Mouse (Mus musculus): Measurements from ENCODE around the gene Syndig1l. TPM values are rescaled to one million over a fixed set of nuclear protein-coding genes. Genes with fewer than 3 reads are reported as not detected.

Gene Syndig1l
- polyA plus RNA-seq, 1 experiment from 2014 or later: 0.82 TPM

DNA sequence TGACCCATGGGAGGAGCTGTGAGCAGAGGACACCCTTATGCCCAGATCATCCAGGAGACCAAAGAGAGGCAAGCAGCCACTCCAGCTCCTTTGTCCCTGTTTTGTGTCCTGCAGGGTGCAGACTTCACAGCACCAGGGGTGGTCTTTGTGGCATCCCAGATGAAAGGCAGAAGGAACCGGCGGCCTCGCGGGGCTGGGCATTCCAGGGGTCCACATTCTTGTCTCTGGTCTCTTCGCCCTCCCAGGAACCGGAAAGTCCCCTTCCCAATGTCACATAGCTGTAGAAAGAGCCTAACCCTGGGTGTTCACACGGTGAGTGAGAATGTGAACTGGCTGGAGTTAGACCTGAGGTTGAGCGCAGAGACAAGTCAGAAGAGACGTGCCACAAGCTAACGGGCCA lies 27.0 kb downstream of the Syndig1l start:
- H3K4me3 ChIP-seq: no peak overlapping the region
- H3K27me3 ChIP-seq: no peaks in the 10 kb centered on the region
- WGBS: 27% methylated on average over 10 of the region's 10 CpGs
- H3K36me3 ChIP-seq: no peaks in the 10 kb centered on the region
- H3K9ac ChIP-seq (replicated peaks): no peak overlapping the region
- 0 out of 2 replicates have a peak, but pooled peaks cover 4% of the 10 kb centered on the region for H3K4me1 ChIP-seq
- H3K9me3 ChIP-seq: no peaks in the 10 kb centered on the region
- H3K27ac ChIP-seq (replicated peaks): no peak overlapping the region
- ATAC-seq (ENCODE audit: low FRiP score, low read depth): no peak
- H3K4me2 ChIP-seq (replicated peaks): no peak overlapping the region

DNA sequence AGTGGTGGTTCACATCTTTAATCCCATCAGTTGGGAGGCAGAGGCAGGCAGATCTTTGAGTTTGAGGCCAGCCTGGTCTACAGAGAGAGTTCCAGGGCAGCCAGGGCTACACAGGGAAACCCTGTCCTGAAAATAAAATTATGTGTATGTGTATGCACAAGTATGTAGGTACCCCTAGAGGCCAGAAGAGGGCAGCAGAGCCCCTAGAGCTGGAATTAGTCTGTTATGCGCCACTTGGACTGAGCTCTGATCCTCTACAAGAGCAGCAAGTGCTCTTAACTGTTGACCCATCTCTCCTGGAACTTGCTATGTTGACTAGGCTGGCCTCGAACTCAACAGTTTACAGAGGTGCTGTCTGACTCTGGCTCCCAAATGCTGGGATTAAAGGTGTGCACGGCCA lies 28.1 kb downstream of the Syndig1l start:
- WGBS: 88% methylated on average over 3 of the region's 3 CpGs
- H3K36me3 ChIP-seq: no peaks in the 10 kb centered on the region
- H3K9me3 ChIP-seq: no peaks in the 10 kb centered on the region
- H3K4me2 ChIP-seq (replicated peaks): no peak overlapping the region
- ATAC-seq (ENCODE audit: low FRiP score, low read depth): no peak
- H3K4me3 ChIP-seq: no peak overlapping the region
- 0 out of 2 replicates have a peak, but pooled peaks cover 4% of the 10 kb centered on the region for H3K4me1 ChIP-seq
- H3K27ac ChIP-seq (replicated peaks): no peak overlapping the region
- H3K27me3 ChIP-seq: no peaks in the 10 kb centered on the region
- no peak overlapping the region for H3K9ac ChIP-seq (replicated peaks)

DNA sequence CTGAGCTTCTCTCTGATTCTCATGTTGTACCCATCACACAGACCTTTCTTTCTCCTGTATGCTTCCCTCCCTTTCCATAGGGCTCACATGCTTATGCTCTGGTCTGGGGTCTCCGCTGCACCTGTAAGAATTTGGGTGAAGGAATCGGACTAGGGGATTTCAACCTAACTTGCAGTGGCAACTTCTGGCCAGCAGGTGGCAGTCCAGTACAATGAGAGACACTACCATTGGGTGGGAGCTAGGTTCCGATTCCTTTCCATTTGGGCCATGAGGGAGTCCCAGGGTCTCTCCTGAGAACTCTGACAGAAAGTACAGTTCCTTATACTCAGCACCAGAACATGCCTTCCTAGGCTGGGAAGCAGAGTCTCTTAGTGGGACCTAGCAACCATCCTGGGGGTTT lies 44.7 kb downstream of the Syndig1l start:
- Histone ChIP-seq H3K4me3 (no peak overlapping the region), H3K4me2 (replicated peaks) (no peak overlapping the region), H3K36me3 (no peaks in the 10 kb centered on the region), H3K9me3 (no peaks in the 10 kb centered on the region), H3K27ac (replicated peaks) (no peak overlapping the region), H3K4me1 (no peaks in the 10 kb centered on the region), H3K9ac (replicated peaks) (no peak overlapping the region), H3K27me3 (peaks cover 29% of the 10 kb centered on the region)
- 10% methylated on average over 3 of the region's 3 CpGs for WGBS
- no peak for ATAC-seq (ENCODE audit: low FRiP score, low read depth)

DNA sequence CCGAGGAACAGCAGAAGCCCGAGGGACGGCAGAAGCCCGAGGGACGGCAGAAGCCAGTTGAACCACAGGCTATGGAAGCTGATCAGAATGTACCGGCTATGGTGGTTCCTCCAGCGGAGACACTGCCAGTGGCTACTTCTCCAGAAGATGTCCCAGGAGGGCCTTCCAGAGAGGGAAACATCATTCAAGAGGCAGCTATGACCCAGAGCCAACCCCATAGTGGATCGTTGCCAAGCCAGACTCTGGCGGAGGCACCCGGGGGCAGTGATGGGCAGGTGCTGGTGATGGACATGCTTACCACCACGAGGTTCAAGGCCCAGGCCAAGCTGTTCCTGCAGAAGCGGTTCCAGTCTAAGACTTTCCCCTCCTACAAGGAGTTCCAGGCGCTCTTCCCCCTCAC lies 48.4 kb downstream of the Syndig1l start:
- Histone ChIP-seq H3K4me2 (replicated peaks) (no peak overlapping the region), H3K4me1 (no peaks in the 10 kb centered on the region), H3K27me3 (peaks cover 29% of the 10 kb centered on the region), H3K36me3 (no peaks in the 10 kb centered on the region), H3K9me3 (no peaks in the 10 kb centered on the region), H3K27ac (replicated peaks) (no peak overlapping the region), H3K9ac (replicated peaks) (no peak overlapping the region), H3K4me3 (no peak overlapping the region)
- no peak for ATAC-seq (ENCODE audit: low FRiP score, low read depth)
- 89% methylated on average over 13 of the region's 13 CpGs for WGBS

DNA sequence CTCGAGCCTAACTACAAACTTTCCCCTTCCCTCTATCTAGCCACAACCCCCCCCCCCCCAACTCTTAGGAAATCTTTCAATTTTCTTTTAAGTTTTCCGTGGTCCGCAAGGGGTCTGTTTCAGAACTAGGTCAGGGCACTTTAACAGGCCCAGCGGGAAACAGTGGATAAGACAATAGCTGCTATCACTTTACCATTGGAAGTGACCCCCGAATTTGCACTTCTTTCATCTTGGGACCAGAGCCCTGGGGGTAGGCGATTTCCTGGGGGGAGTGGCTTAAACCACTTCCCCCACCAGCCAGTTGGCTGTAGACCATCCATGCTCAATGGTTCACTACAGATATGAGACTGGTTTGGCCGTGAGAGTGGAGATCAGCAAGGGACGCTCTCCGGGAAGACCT lies 58.0 kb downstream of the Syndig1l start, which contains the start of gene Vrtn:
Gene Vrtn (plus strand): TSS at position 366 of the 400 bp plus-strand sequence.
- peaks cover 60% of the 10 kb centered on the region for H3K27me3 ChIP-seq
- H3K4me1 ChIP-seq: no peaks in the 10 kb centered on the region
- no peaks in the 10 kb centered on the region for H3K36me3 ChIP-seq
- H3K27ac ChIP-seq (replicated peaks): no peak within 1 kb of the TSS
- H3K4me3 ChIP-seq: no peak within 1 kb of the TSS
- no peak within 1 kb of the TSS for H3K4me2 ChIP-seq (replicated peaks)
- no peak within 1 kb of the TSS for H3K9ac ChIP-seq (replicated peaks)
- no peak for ATAC-seq (ENCODE audit: low FRiP score, low read depth)
- H3K9me3 ChIP-seq: no peaks in the 10 kb centered on the region
- WGBS: 5% methylated on average over 9 of the region's 9 CpGs

DNA sequence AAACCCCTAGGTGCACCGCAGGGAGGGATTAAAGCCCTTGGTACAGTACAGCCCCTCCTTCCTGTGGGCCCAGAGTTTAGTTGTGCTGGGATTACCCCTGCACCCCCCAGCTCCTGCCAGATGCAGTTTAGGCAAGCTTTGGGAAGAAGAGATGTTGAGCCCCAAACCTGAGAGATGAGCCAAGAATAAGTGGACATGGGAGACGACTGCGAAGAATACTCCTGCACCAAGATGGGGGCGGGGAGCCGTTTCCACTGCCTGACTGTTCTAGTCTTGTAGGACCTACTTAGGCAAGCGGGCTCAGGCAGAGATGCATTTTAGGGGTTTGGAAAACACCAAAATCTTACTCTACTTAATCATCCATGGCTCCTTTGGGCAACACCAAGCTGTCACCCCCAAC lies 58.4 kb downstream of the Syndig1l start:
- H3K4me3 ChIP-seq: no peak overlapping the region
- no peaks in the 10 kb centered on the region for H3K9me3 ChIP-seq
- peaks cover 60% of the 10 kb centered on the region for H3K27me3 ChIP-seq
- H3K27ac ChIP-seq (replicated peaks): no peak overlapping the region
- no peak overlapping the region for H3K4me2 ChIP-seq (replicated peaks)
- H3K9ac ChIP-seq (replicated peaks): no peak overlapping the region
- ATAC-seq (ENCODE audit: low FRiP score, low read depth): no peak
- WGBS: 3% methylated on average over 6 of the region's 6 CpGs
- H3K36me3 ChIP-seq: no peaks in the 10 kb centered on the region
- no peaks in the 10 kb centered on the region for H3K4me1 ChIP-seq

DNA sequence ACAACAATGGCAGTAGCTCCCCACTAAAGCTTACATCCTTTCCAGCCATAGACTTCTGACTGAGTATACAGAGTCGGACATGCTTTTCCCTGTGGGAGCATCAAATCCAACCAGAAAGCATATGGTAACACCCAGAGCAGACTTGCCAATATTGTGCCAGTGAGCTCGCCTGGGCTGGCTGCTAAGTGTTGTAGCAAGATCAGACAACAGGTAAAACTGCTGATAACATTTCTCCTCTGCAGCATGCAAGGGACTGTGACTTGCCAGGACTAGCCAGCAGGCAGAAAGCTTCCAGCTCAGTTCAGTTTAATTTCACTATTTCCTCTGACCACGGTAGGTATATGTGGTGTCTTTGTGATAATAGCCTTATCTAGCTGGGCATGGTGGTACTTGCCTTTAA lies 66.8 kb downstream of the Syndig1l start:
- Histone ChIP-seq H3K4me1 (no peaks in the 10 kb centered on the region), H3K9me3 (no peaks in the 10 kb centered on the region), H3K27me3 (no peaks in the 10 kb centered on the region), H3K9ac (replicated peaks) (no peak overlapping the region), H3K36me3 (no peaks in the 10 kb centered on the region), H3K27ac (replicated peaks) (no peak overlapping the region), H3K4me2 (replicated peaks) (no peak overlapping the region), H3K4me3 (no peak overlapping the region)
- no peak for ATAC-seq (ENCODE audit: low FRiP score, low read depth)
- WGBS: 73% methylated on average over 3 of the region's 3 CpGs

Other genes with a start within 250 kb of the Syndig1l start
- 25.9 and 27.3 TPM in 2 replicates for gene Aldh6a1, start 247.8 kb downstream of the Syndig1l start, polyA plus RNA-seq (2016; fragmentation: Nextera tagmentation; extraction: Ambion mirVana)
- 36.0 and 37.0 TPM in 2 replicates for gene Lin52, start 247.4 kb downstream of the Syndig1l start, polyA plus RNA-seq (2016; fragmentation: Nextera tagmentation; extraction: Ambion mirVana)
- 0.84 and 0.92 TPM in 2 replicates for gene Vsx2, start 129.1 kb downstream of the Syndig1l start, polyA plus RNA-seq (2016; fragmentation: Nextera tagmentation; extraction: Ambion mirVana)
- gene Abcd4, start 81.4 kb downstream of the Syndig1l start, polyA plus RNA-seq (2016; fragmentation: Nextera tagmentation; extraction: Ambion mirVana): 12.1 and 12.3 TPM in 2 replicates
- not detected in 2 replicates for gene Vrtn, start 57.8 kb downstream of the Syndig1l start, polyA plus RNA-seq (2016; fragmentation: Nextera tagmentation; extraction: Ambion mirVana)
- 90.3 and 90.5 TPM in 2 replicates for gene Npc2, start 74.3 kb upstream of the Syndig1l start, polyA plus RNA-seq (2016; fragmentation: Nextera tagmentation; extraction: Ambion mirVana)
- gene Isca2, start 74.4 kb upstream of the Syndig1l start, polyA plus RNA-seq (2016; fragmentation: Nextera tagmentation; extraction: Ambion mirVana): 168 and 169 TPM in 2 replicates
- gene Ltbp2, start 177.7 kb upstream of the Syndig1l start, polyA plus RNA-seq (2016; fragmentation: Nextera tagmentation; extraction: Ambion mirVana): 0.43 TPM in 1 of 2 replicates, not detected in the other

Measured in midbrain, embryonic 12.5 days (tissue).